8 mouse cellular contexts compared by ENCODE assay signal in genomic region chr4:116720343-116721097, GRCm38 (mm10). TPM values are rescaled to one million over a fixed set of nuclear protein-coding genes. Genes with fewer than 3 reads are reported as not detected.
DNase-seq lines count a peak whose midpoint lies in the region; ATAC-seq lines count a peak whose summit lies in the region.

Tesk2 (plus strand) TSS chr4:116720948.

- intact Hi-C loops in gastrocnemius, postnatal 14 days (cut with DNase I; ENCODE audit: low total_unique reads), result no loop called here
- intact Hi-C loops in left cerebral cortex, postnatal 10 days (cut with DNase I), result no loop called here

- peak; percentile 94 to 97 for DNase-seq in adrenal gland, adult (ENCODE audit: inconsistent age in 2 of 2, low spot score in 1 of 2)
- peak; percentile 100 for DNase-seq in embryo, embryonic 10.5 days (ENCODE audit: low spot score)
- peak; percentile 91 for DNase-seq in gastrocnemius, postnatal 14 days
- DNase-seq in left cerebral cortex, postnatal 10 days (ENCODE audit: extremely low spot score in 1 of 2, low spot score in 2 of 2), result peak; percentile 94 to 95
- DNase-seq in right cerebral cortex, postnatal 25 days, result peak; percentile 89
- peak; percentile 88 to 90 for DNase-seq in urinary bladder, postnatal 4 days (ENCODE audit: low spot score in 2 of 2)

- ATAC-seq in inflammation-experienced regulatory T-cells, adult 6 months, result peak; percentile 96
- peak; percentile 95 for ATAC-seq in megakaryocyte-erythroid progenitor cell, adult 5-6 weeks (replicated peaks; ENCODE audit: low FRiP score, low TSS enrichment, poor library complexity, severe bottlenecking)

RNA-seq across cellular contexts. Expression of gene Tesk2, which starts in this region (rescaled TPM):
- total RNA-seq in gastrocnemius, postnatal 14 days (2021), result 1 to 10 TPM; 1.8 to 2.5 TPM
- 1 to 10 TPM; 3.0 to 4.3 (median 4.1) TPM for polyA plus RNA-seq in inflammation-experienced regulatory T-cells, adult 6 months (2017; shearing (Covaris generic))
- 1 to 10 TPM; 1.9 to 2.6 TPM for total RNA-seq in left cerebral cortex, postnatal 10 days (2021)
- 2.7 and 4.1 TPM in 2 replicates for total RNA-seq in megakaryocyte-erythroid progenitor cell, adult 5-6 weeks (2014; fragmentation: Nextera tagmentation)
- total RNA-seq in megakaryocyte-erythroid progenitor cell, adult 5-6 weeks (2017), result 2.1 and 2.6 TPM in 2 replicates

Comparison
In these comparisons a context has a peak if more than half of its experiments do, and no peak if none do; other contexts are left out.
1. Peak in every context shown above with its lines: DNase-seq and ATAC-seq.